Mouse (Mus musculus) erythroid progenitor cell, adult 5-6 weeks (primary cell): ENCODE results near the gene Rnf10. TPM values are rescaled to one million over a fixed set of nuclear protein-coding genes. Genes with fewer than 3 reads are reported as not detected.
"Not testable (repeated sequence)": the region's sequence is repeated elsewhere in the genome, so short reads cannot be mapped to it uniquely, and the experiment has no call there.

Experiments
- ATAC-seq: replicated peaks from 2 replicates; pipeline ENCODE4 v1.8.0; 2016; ENCODE audit warnings: moderate number of reproducible peaks, mild to moderate bottlenecking, moderate TSS enrichment, inconsistent platforms; ENCODE audit not compliant: poor library complexity, low FRiP score, severe bottlenecking
- total RNA-seq, 2 experiments: library from RNA; stranded (forward) in 1 of 2; stranded (reverse) in 1 of 2; fragments of 150-400 nt in 1 of 2; fragments of 186-747, 209-891 nt in 1 of 2; gene quantifications; 2 replicates each; pipeline versions ENCODE4 v1.2.3 to v1.2.4; 2015 to 2017; ENCODE audit warnings: low replicate concordance in 2 of 2

Gene Rnf10
- 170 and 198 TPM in 2 replicates for total RNA-seq (2015; ENCODE audit: low replicate concordance)
- 378 and 474 TPM in 2 replicates for total RNA-seq (2017; ENCODE audit: low replicate concordance)

- peak; percentile 88 for ATAC-seq
Measured at GRCm38 (mm10) chr5:115272812-115273548, at the start of gene Rnf10. Gene Rnf10 (minus strand): TSS chr5:115272898.

GRCm38 (mm10) chr5:115319004-115319940 is 46.6 kb upstream of the Rnf10 start:
- peak; percentile 93 for ATAC-seq

- no peak for ATAC-seq
Measured at GRCm38 (mm10) chr5:115317645-115318328, 45.1 kb upstream of the Rnf10 start.

- no peak for ATAC-seq
Measured at GRCm38 (mm10) chr5:115316968-115317644, 44.4 kb upstream of the Rnf10 start.

- 0 out of 2 replicates have a peak, but pooled peaks have one; percentile 6 for ATAC-seq
Measured at GRCm38 (mm10) chr5:115313668-115313943, 40.9 kb upstream of the Rnf10 start.

- ATAC-seq: peak; percentile 83
Measured at GRCm38 (mm10) chr5:115312816-115313667, 40.3 kb upstream of the Rnf10 start.

GRCm38 (mm10) chr5:115312354-115312753 is 39.7 kb upstream of the Rnf10 start:
- peak; percentile 76 for ATAC-seq

GRCm38 (mm10) chr5:115302190-115302589 is 29.5 kb upstream of the Rnf10 start:
- not testable (repeated sequence) for ATAC-seq

- ATAC-seq: no peak
Measured at GRCm38 (mm10) chr5:115301615-115302014, 28.9 kb upstream of the Rnf10 start.

GRCm38 (mm10) chr5:115300792-115301614 is 28.3 kb upstream of the Rnf10 start, which contains the start of gene Dynll1:
Gene Dynll1 (minus strand): TSS chr5:115300999.
- peak; percentile 98 for ATAC-seq

- peak; percentile 26; the same call in 1 of the 2 replicates for ATAC-seq
Measured at GRCm38 (mm10) chr5:115300035-115300744, 27.5 kb upstream of the Rnf10 start.

GRCm38 (mm10) chr5:115296347-115296746 is 23.6 kb upstream of the Rnf10 start:
- ATAC-seq: no peak

- no peak for ATAC-seq
Measured at GRCm38 (mm10) chr5:115294173-115294572, 21.5 kb upstream of the Rnf10 start.

- peak; percentile 60 for ATAC-seq
Measured at GRCm38 (mm10) chr5:115284735-115285134, 12.0 kb upstream of the Rnf10 start.

GRCm38 (mm10) chr5:115280050-115280687 is 7.5 kb upstream of the Rnf10 start:
- peak; percentile 20; the same call in 1 of the 2 replicates for ATAC-seq

GRCm38 (mm10) chr5:115279226-115280049 is 6.7 kb upstream of the Rnf10 start, which contains the start of gene Coq5:
Gene Coq5 (plus strand): TSS chr5:115279666.
- peak; percentile 98 for ATAC-seq
